Mouse (Mus musculus): ENCODE measurements around the gene Spag6.

Gene Spag6

GRCm38 (mm10) chr2:18688286-18688685 lies 5.5 kb upstream of the Spag6 start:
- DNase-seq (ENCODE audit: low spot score) = no peak

GRCm38 (mm10) chr2:18688708-18689063 lies 5.1 kb upstream of the Spag6 start:
- no peak for DNase-seq (ENCODE audit: low spot score)

GRCm38 (mm10) chr2:18689064-18689921 lies 4.5 kb upstream of the Spag6 start:
- DNase-seq (ENCODE audit: low spot score) = no peak

- no peak for DNase-seq (ENCODE audit: low spot score)
Observed at GRCm38 (mm10) chr2:18690055-18690691, 3.7 kb upstream of the Spag6 start.

GRCm38 (mm10) chr2:18690756-18691155 lies 3.1 kb upstream of the Spag6 start:
- DNase-seq (ENCODE audit: low spot score) = no peak

- DNase-seq (ENCODE audit: low spot score) = no peak
Observed at GRCm38 (mm10) chr2:18692031-18692430, 1.8 kb upstream of the Spag6 start.

GRCm38 (mm10) chr2:18692548-18692947 lies 1.3 kb upstream of the Spag6 start:
- no peak for DNase-seq (ENCODE audit: low spot score)

- no peak for DNase-seq (ENCODE audit: low spot score)
Observed at GRCm38 (mm10) chr2:18693491-18693870, 351 bp upstream of the Spag6 start.

- no peak for DNase-seq (ENCODE audit: low spot score)
Observed at GRCm38 (mm10) chr2:18694611-18694950, 749 bp downstream of the Spag6 start.

- DNase-seq (ENCODE audit: low spot score) = no peak
Observed at GRCm38 (mm10) chr2:18695163-18695562, 1.3 kb downstream of the Spag6 start.

GRCm38 (mm10) chr2:18695629-18696150 lies 1.9 kb downstream of the Spag6 start:
- DNase-seq (ENCODE audit: low spot score) = no peak

- no peak for DNase-seq (ENCODE audit: low spot score)
Observed at GRCm38 (mm10) chr2:18697591-18698244, 3.9 kb downstream of the Spag6 start.

- no peak for DNase-seq (ENCODE audit: low spot score)
Observed at GRCm38 (mm10) chr2:18698663-18699385, 5.0 kb downstream of the Spag6 start.

- no peak for DNase-seq (ENCODE audit: low spot score)
Observed at GRCm38 (mm10) chr2:18699401-18699990, 5.7 kb downstream of the Spag6 start.

GRCm38 (mm10) chr2:18710356-18710755 lies 16.5 kb downstream of the Spag6 start:
- DNase-seq (ENCODE audit: low spot score) = no peak

GRCm38 (mm10) chr2:18713071-18713470 lies 19.2 kb downstream of the Spag6 start:
- no peak for DNase-seq (ENCODE audit: low spot score)

- no peak for DNase-seq (ENCODE audit: low spot score)
Observed at GRCm38 (mm10) chr2:18714337-18714736, 20.5 kb downstream of the Spag6 start.

GRCm38 (mm10) chr2:18718521-18718920 lies 24.7 kb downstream of the Spag6 start:
- no peak for DNase-seq (ENCODE audit: low spot score)

GRCm38 (mm10) chr2:18722208-18722830 lies 28.5 kb downstream of the Spag6 start:
- no peak for DNase-seq (ENCODE audit: low spot score)

- no peak for DNase-seq (ENCODE audit: low spot score)
Observed at GRCm38 (mm10) chr2:18724462-18724861, 30.6 kb downstream of the Spag6 start.

- no peak for DNase-seq (ENCODE audit: low spot score)
Observed at GRCm38 (mm10) chr2:18725880-18726279, 32.0 kb downstream of the Spag6 start.
